Mouse (Mus musculus): ENCODE measurements around the gene Mmp24.

DNA sequence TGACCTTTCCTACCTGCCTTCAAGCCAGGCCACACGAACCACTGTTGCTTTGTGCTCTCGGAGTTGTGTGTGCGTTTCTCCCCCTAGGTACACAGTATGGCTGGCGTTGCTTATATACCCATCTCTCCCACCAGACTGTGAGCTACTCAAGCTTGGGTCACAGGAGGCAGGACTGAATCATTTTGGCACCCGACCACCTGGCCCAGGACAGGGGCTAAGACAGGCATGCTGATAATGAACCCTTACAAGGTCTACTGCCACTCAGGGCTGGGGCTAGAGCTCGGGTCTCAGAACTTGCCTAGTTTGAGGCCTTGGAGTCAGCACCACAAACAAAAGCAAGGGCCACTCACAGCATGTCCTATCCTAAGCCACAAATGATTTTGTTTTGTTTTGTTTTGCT is 86.4 kb downstream of the Mmp24 start:
- TF ChIP-seq CTCF (IDR thresholded peaks at IDR 0.05; ENCODE audit: borderline replicate concordance, control insufficient read depth, extremely low read depth, insufficient read depth, low read length, poor library complexity) (no peak), POLR2A (IDR thresholded peaks at IDR 0.05; ENCODE audit: control insufficient read depth, extremely low read depth, insufficient read depth, low read length, poor library complexity) (no peak)
